Mouse (Mus musculus) hindbrain, embryonic 12.5 days (tissue): Measurements from ENCODE around the gene Med21. TPM values are rescaled to one million over a fixed set of nuclear protein-coding genes. Genes with fewer than 3 reads are reported as not detected.

Experiments
- ATAC-seq: fragments of 200-750 bp; cut with Nextera tagmentation; 2 replicates; pipeline ENCODE4 v1.8.0; 2017; ENCODE audit warnings: moderate TSS enrichment; ENCODE audit not compliant: low FRiP score
- H3K27ac ChIP-seq: fragments of 300-500 bp; sonication (generic); 2 replicates; pipeline ENCODE4 v1.5.1; 2016; ENCODE audit warnings: mild to moderate bottlenecking
- H3K27me3 ChIP-seq: fragments of 300-500 bp; sonication (generic); 2 replicates; pipeline ENCODE4 v1.6.1; 2016; ENCODE audit warnings: mild to moderate bottlenecking
- H3K36me3 ChIP-seq: fragments of 300-500 bp; sonication (generic); 2 replicates; pipeline ENCODE4 v1.6.1; 2016; ENCODE audit warnings: mild to moderate bottlenecking
- H3K4me1 ChIP-seq: fragments of 300-500 bp; sonication (generic); 2 replicates; pipeline ENCODE4 v1.6.1; 2016
- H3K4me2 ChIP-seq: fragments of 300-500 bp; sonication (generic); replicated peaks from 2 replicates; pipeline ENCODE4 v1.6.1; 2016; ENCODE audit warnings: mild to moderate bottlenecking
- H3K4me3 ChIP-seq: fragments of 300-500 bp; sonication (generic); 2 replicates; pipeline ENCODE4 v1.5.1; 2016; ENCODE audit warnings: mild to moderate bottlenecking
- H3K9ac ChIP-seq: fragments of 300-500 bp; sonication (generic); 2 replicates; pipeline ENCODE4 v1.6.1; 2016; ENCODE audit warnings: mild to moderate bottlenecking, moderate library complexity
- H3K9me3 ChIP-seq: fragments of 300-500 bp; sonication (generic); replicated peaks from 2 replicates; pipeline ENCODE4 v1.6.1; 2016; ENCODE audit warnings: mild to moderate bottlenecking
- WGBS: fragments of 180-500 bp; shearing (Covaris S2); methylation state at CpG from one replicate; pipeline ENCODE4 v1.1.7; 2016; 5-methylcytosine and 5-hydroxymethylcytosine counted together
- polyA plus RNA-seq: library from polyadenylated mRNA; unstranded; fragments of >200 nt; fragmentation: Nextera tagmentation; extraction: Ambion mirVana; gene quantifications from 2 replicates; pipeline ENCODE4 v1.2.1, GENCODE M21; 2016

Gene Med21
- polyA plus RNA-seq, 1 experiment from 2014 or later: 116 TPM

GRCm38 (mm10) chr6:146672106-146672505 is 29.8 kb downstream of the Med21 start:
- no peak overlapping the region for H3K4me3 ChIP-seq
- 69% methylated on average over 5 of the region's 5 CpGs for WGBS
- H3K27me3 ChIP-seq: no peaks in the 10 kb centered on the region
- no peaks in the 10 kb centered on the region for H3K36me3 ChIP-seq
- H3K9ac ChIP-seq: no peak overlapping the region
- no peak overlapping the region for H3K27ac ChIP-seq
- H3K4me2 ChIP-seq: no peak overlapping the region
- no peak for ATAC-seq
- H3K9me3 ChIP-seq: no peaks in the 10 kb centered on the region; the same call in 1 of the 2 replicates
- H3K4me1 ChIP-seq: no peaks in the 10 kb centered on the region

- no peak for ATAC-seq
- H3K9ac ChIP-seq: no peak overlapping the region
- WGBS: 85% methylated on average over 4 of the region's 4 CpGs
- no peaks in the 10 kb centered on the region for H3K27me3 ChIP-seq
- no peak overlapping the region for H3K4me3 ChIP-seq
- no peak overlapping the region for H3K27ac ChIP-seq
- H3K9me3 ChIP-seq: no peaks in the 10 kb centered on the region; the same call in 1 of the 2 replicates
- H3K36me3 ChIP-seq: no peaks in the 10 kb centered on the region
- H3K4me2 ChIP-seq: no peak overlapping the region
- H3K4me1 ChIP-seq: no peaks in the 10 kb centered on the region
These were observed 31.3 kb downstream of the Med21 start for GRCm38 (mm10) chr6:146673696-146674095.

GRCm38 (mm10) chr6:146674420-146674819 is 32.1 kb downstream of the Med21 start:
- Histone ChIP-seq H3K9ac (no peak overlapping the region), H3K4me3 (no peak overlapping the region), H3K27ac (no peak overlapping the region), H3K36me3 (no peaks in the 10 kb centered on the region), H3K27me3 (no peaks in the 10 kb centered on the region), H3K9me3 (no peaks in the 10 kb centered on the region; the same call in 1 of the 2 replicates), H3K4me2 (no peak overlapping the region), H3K4me1 (no peaks in the 10 kb centered on the region)
- ATAC-seq: no peak
- WGBS: 90% methylated on average over 8 of the region's 8 CpGs

GRCm38 (mm10) chr6:146674881-146675536 is 32.7 kb downstream of the Med21 start:
- WGBS: 80% methylated on average over 4 of the region's 4 CpGs
- Histone ChIP-seq H3K9ac (no peak overlapping the region), H3K36me3 (no peaks in the 10 kb centered on the region), H3K4me2 (no peak overlapping the region), H3K4me3 (no peak overlapping the region), H3K27me3 (no peaks in the 10 kb centered on the region), H3K4me1 (no peaks in the 10 kb centered on the region), H3K27ac (no peak overlapping the region), H3K9me3 (peaks cover 1% of the 10 kb centered on the region; the same call in 1 of the 2 replicates)
- no peak for ATAC-seq

- no peak overlapping the region for H3K27ac ChIP-seq
- H3K9me3 ChIP-seq: 0 out of 2 replicates have a peak, but pooled peaks cover 5% of the 10 kb centered on the region
- H3K4me2 ChIP-seq: no peak overlapping the region
- no peaks in the 10 kb centered on the region for H3K4me1 ChIP-seq
- no peaks in the 10 kb centered on the region for H3K27me3 ChIP-seq
- ATAC-seq: no peak
- no peak overlapping the region for H3K4me3 ChIP-seq
- H3K36me3 ChIP-seq: no peaks in the 10 kb centered on the region
- 88% methylated on average over 10 of the region's 10 CpGs for WGBS
- H3K9ac ChIP-seq: no peak overlapping the region
These were observed 34.6 kb downstream of the Med21 start for GRCm38 (mm10) chr6:146676904-146677303.

GRCm38 (mm10) chr6:146678136-146679070 is 36.1 kb downstream of the Med21 start:
- Histone ChIP-seq H3K36me3 (no peaks in the 10 kb centered on the region), H3K9ac (no peak overlapping the region), H3K27ac (no peak overlapping the region), H3K4me1 (no peaks in the 10 kb centered on the region), H3K4me2 (no peak overlapping the region), H3K27me3 (no peaks in the 10 kb centered on the region), H3K9me3 (0 out of 2 replicates have a peak, but pooled peaks cover 5% of the 10 kb centered on the region), H3K4me3 (no peak overlapping the region)
- no peak for ATAC-seq
- WGBS: 81% methylated on average over 10 of the region's 10 CpGs

GRCm38 (mm10) chr6:146683881-146684280 is 41.5 kb downstream of the Med21 start:
- Histone ChIP-seq H3K4me1 (no peaks in the 10 kb centered on the region), H3K4me2 (no peak overlapping the region), H3K9ac (no peak overlapping the region), H3K36me3 (no peaks in the 10 kb centered on the region), H3K27ac (no peak overlapping the region), H3K27me3 (no peaks in the 10 kb centered on the region), H3K4me3 (no peak overlapping the region), H3K9me3 (0 out of 2 replicates have a peak, but pooled peaks cover 5% of the 10 kb centered on the region)
- no peak for ATAC-seq
- 83% methylated on average over 4 of the region's 4 CpGs for WGBS

GRCm38 (mm10) chr6:146685781-146686308 is 43.5 kb downstream of the Med21 start:
- 83% methylated on average over 17 of the region's 17 CpGs for WGBS
- no peaks in the 10 kb centered on the region for H3K4me1 ChIP-seq
- H3K36me3 ChIP-seq: no peaks in the 10 kb centered on the region
- H3K27ac ChIP-seq: no peak overlapping the region
- no peak overlapping the region for H3K4me2 ChIP-seq
- H3K9me3 ChIP-seq: no peaks in the 10 kb centered on the region
- no peaks in the 10 kb centered on the region for H3K27me3 ChIP-seq
- no peak overlapping the region for H3K9ac ChIP-seq
- no peak for ATAC-seq
- no peak overlapping the region for H3K4me3 ChIP-seq

- Histone ChIP-seq H3K9ac (no peak overlapping the region), H3K27me3 (no peaks in the 10 kb centered on the region), H3K36me3 (no peaks in the 10 kb centered on the region), H3K4me1 (no peaks in the 10 kb centered on the region), H3K4me2 (no peak overlapping the region), H3K4me3 (no peak overlapping the region), H3K9me3 (no peaks in the 10 kb centered on the region), H3K27ac (no peak overlapping the region)
- ATAC-seq: no peak
- WGBS: 74% methylated on average over 5 of the region's 5 CpGs
These were observed 44.3 kb downstream of the Med21 start for GRCm38 (mm10) chr6:146686463-146687196.

GRCm38 (mm10) chr6:146688010-146688409 is 45.7 kb downstream of the Med21 start:
- ATAC-seq: no peak
- Histone ChIP-seq H3K4me2 (no peak overlapping the region), H3K27ac (no peak overlapping the region), H3K9ac (no peak overlapping the region), H3K4me3 (no peak overlapping the region), H3K4me1 (no peaks in the 10 kb centered on the region), H3K27me3 (no peaks in the 10 kb centered on the region), H3K9me3 (no peaks in the 10 kb centered on the region), H3K36me3 (no peaks in the 10 kb centered on the region)
- WGBS: 83% methylated on average over 7 of the region's 7 CpGs

- H3K4me1 ChIP-seq: no peaks in the 10 kb centered on the region
- no peak overlapping the region for H3K9ac ChIP-seq
- no peak overlapping the region for H3K27ac ChIP-seq
- H3K9me3 ChIP-seq: no peaks in the 10 kb centered on the region
- no peaks in the 10 kb centered on the region for H3K36me3 ChIP-seq
- no peak for ATAC-seq
- no peak overlapping the region for H3K4me2 ChIP-seq
- H3K27me3 ChIP-seq: no peaks in the 10 kb centered on the region
- 79% methylated on average over 5 of the region's 5 CpGs for WGBS
- H3K4me3 ChIP-seq: no peak overlapping the region
These were observed 46.5 kb downstream of the Med21 start for GRCm38 (mm10) chr6:146688861-146689260.

GRCm38 (mm10) chr6:146697767-146698166 is 55.4 kb downstream of the Med21 start:
- Histone ChIP-seq H3K27ac (no peak overlapping the region), H3K4me3 (no peak overlapping the region), H3K4me2 (no peak overlapping the region), H3K9me3 (no peaks in the 10 kb centered on the region), H3K27me3 (no peaks in the 10 kb centered on the region), H3K9ac (no peak overlapping the region), H3K4me1 (no peaks in the 10 kb centered on the region), H3K36me3 (no peaks in the 10 kb centered on the region)
- ATAC-seq: no peak
- 51% methylated on average over 5 of the region's 5 CpGs for WGBS
